Mouse (Mus musculus): ENCODE results near the gene Susd1. TPM values are rescaled to one million over a fixed set of nuclear protein-coding genes. Genes with fewer than 3 reads are reported as not detected.

Gene Susd1
- polyA plus RNA-seq, 1 experiment from 2014 or later, result 11.4 TPM

DNA sequence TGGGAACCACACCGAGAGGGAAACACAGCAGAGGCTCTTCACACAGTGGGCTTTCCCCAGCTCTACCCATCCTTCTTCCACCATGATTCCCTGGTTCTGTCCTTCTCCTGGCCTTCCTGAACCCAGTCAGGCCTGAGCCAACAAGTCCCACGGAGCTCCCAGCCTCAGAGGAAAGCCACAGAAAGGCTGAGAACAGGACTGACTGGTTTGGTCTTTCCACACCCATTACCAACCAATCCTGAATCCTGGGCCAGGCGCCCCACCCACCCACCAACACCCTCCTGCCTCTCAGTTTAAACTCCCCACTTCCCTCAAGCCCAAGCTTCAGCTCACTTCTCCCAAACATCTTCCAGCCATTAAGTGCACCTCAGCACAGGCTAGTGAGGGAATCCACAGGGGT is 4.4 kb downstream of the Susd1 start:
- DNase-seq (ENCODE audit: low spot score), result no peak

DNA sequence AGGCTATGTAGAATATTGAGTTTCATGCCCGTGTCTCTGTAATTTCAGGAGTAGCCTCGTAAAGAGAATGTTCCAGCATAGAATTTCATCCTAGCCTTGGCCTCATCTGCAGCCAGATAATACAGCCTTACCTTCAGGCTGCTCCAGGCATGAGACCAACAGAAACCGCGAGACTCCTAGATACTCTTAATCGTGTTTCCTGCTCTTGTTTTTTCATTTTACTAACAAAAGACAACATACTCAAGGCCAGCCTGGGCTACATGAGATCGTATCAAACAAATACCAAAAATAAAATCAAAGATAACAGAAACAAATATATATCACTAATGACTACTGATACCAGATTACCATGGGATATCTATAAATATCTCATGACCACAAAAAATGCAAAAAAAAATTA is 9.3 kb downstream of the Susd1 start:
- no peak for DNase-seq (ENCODE audit: low spot score)

DNA sequence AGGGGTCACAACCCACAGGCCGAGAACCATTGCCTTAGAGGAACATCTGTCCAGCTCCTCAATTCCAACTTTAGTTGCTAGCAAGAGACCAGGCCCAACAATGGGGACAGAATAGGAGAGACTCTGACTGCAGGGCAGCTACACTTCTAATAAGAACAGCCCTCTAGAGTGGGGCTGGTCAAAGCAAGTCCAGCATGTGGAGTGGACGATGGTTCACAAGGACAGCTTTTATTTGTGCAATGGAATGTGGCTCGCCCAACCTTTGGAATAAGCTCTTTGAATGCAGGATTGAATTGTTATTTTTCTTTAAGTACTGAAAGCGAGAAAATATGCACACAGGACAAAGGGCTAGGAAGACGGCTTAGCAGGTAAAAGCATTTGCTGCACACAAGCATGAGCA is 12.0 kb downstream of the Susd1 start:
- no peak for DNase-seq (ENCODE audit: low spot score)

DNA sequence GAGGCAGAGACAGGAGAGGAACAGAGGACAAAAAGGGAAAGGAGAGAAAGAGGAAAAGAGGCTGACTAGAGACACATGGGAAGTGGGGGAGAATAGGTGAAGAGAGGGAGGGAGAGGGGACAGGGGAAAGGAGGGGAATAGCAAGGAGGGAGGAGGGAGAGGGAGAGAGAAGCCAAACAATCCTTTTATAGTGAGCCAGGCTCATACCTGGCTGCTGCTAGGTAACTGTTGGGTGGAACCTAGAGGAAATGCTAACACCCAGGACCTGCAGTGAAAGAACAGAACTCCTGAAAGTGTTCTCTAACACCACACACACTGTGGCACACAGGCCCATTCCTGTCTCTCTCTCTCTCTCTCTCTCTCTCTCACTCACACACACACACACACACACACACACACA is 15.6 kb downstream of the Susd1 start:
- DNase-seq (ENCODE audit: low spot score), result no peak

DNA sequence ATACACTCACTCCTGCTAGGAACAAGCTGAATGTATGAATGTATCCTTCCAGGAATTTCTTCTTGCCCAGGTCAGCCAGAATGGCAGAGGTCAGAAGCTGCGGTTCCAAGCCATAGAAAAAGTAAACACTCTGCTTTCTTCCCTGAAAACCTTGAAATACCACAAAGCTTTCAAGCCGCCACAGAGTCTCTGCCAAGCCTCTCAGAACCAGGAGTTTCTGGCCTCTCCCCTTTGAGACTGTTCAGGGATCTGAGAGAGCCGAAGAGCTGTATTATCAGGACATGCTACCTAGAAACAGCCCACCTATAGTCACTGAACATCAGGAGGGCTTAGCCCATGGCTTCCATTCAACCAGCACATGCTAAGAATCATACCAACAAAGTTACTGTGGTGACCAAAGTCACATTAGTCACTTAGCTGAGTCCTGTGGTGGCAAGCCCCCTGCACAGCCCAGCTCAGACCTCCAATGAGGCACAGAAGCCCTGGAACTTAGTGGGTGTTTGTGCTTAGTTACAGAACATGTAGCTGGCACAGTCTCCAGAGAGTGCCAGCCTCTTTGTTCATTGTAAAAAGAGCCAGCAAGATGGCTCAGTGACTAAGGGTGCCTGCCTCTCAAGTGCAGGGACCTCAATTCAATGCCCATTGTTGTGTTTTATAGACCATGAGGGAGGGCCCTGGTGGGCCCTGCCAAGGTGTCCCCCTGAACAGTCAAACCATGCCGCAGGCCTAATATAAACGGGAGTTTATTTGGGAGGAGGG is 16.2 kb downstream of the Susd1 start:
- DNase-seq (ENCODE audit: low spot score), result no peak

DNA sequence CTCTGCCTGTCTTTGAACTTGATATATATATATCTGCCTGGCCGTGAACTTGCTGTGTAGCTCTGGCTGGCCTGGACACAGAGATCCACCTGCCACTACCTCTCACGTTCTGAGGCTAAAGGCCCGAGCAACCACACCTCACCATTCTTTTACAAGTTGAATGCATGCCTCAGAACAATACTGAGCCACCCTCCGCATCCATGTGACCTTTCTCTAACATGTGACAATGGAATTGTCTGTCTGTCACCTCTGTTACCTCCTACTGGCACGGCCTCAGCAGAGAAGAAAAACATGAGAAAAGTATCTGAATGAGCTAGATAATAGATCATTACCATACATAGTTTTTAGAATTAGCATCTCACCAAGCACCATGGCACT is 17.1 kb downstream of the Susd1 start:
- no peak for DNase-seq (ENCODE audit: low spot score)

DNA sequence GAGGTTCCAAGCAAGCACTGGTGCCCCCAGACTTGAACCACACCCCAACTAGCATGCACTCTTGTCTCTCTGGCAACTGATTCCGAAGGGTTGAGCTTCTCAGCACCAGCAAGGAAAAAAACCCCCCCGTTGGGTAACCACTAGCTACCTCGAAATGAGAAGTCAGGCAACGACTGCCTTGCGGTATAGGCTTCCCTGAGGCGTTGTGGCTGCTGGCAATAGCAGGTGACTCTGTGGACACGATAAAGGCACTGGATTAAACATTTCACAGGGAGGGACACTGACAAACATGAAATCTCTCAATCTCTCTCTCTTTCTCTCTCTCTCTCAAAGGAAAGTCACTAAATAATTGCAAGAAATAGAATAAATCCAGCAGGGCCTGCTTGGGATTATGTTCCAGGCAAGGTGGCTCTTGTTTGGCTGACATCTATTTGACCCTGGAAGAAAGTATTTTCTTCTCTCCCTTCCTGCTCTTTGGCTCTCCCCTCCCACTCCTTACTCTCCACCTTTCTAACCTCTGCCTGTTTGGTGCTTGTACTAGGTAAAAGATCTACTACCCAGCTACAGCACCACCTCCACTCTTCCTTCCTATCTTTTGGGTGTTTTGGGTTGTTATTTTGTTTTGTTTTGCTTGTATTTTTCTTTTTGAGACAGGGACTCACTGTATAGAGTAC is 17.6 kb downstream of the Susd1 start:
- peak; percentile 19 for DNase-seq (ENCODE audit: low spot score)

DNA sequence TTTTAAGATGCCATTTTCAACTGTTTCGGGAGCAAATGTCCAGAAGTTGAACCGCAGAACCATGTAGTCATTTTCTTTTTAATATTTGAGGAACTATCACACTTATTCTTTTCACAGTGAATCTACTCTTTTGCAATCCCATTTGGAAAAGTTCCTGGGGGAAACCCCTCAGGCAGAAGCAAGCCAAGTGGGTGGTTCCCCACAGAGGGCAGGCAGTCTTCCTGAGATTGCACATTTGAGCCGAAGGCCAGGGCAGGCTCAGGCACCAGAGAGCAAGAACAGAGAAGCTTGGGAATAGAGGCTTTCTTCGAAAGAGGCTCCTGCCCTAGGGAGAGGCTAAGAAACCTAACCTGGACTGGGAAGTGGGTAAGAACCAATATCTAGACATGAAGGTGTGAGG is 19.2 kb downstream of the Susd1 start:
- no peak for DNase-seq (ENCODE audit: low spot score)

DNA sequence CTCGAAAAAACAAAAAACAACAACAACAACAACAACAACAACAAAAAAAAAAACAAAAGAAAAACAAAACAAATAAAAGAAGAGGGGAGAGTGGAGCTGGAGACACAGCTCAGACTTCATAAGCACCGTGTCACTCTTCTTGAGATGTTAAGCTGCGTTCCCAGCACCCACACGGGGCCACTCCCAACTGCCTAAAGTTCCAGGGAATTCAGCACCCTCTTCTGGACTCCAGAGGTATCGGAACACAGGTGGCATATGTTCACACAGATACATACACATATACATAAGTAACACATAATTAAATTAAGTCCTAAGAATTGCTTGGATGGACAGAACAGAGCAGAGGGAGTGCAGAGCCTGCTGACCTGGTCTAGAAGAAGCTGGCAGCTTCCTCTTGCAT is 25.0 kb downstream of the Susd1 start:
- DNase-seq (ENCODE audit: low spot score), result no peak

DNA sequence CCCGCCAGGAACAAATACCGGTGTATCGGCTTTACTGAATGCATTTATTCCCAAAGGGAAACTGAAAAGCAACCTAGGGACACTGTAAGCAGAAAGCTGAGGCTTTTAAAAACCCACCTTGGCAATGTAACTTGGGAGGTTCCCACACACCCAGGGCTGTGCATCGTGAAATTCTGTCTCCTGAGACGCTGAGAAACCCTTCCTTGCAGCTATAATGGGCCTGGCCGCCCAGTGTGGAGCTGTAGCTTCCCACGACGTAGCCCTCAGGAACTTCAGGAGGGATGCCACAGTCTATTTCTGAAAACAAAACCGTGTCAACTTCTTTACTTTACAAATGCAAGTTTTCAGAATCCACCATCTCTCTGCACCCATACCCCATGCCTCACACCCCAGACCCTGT is 27.3 kb downstream of the Susd1 start:
- no peak for DNase-seq (ENCODE audit: low spot score)

DNA sequence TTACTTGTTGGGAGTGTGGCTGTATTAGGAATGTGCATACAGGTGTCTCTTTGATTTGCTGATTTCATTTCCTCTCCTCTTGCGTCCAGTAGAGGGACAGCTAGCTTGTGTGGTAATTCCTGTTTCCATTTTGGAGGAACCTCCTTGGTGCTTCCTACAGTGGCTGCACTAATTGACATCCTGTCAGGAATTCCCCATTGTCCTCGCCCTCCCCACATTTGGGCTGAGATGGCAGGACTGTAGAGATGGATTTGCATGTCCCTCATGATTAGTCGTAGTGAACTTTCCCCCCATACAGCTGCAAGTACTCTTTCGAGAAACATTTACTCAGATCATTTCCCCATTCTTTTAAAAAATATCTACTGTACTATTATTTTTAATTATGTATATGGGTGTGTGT is 30.7 kb downstream of the Susd1 start:
- DNase-seq (ENCODE audit: low spot score), result no peak

DNA sequence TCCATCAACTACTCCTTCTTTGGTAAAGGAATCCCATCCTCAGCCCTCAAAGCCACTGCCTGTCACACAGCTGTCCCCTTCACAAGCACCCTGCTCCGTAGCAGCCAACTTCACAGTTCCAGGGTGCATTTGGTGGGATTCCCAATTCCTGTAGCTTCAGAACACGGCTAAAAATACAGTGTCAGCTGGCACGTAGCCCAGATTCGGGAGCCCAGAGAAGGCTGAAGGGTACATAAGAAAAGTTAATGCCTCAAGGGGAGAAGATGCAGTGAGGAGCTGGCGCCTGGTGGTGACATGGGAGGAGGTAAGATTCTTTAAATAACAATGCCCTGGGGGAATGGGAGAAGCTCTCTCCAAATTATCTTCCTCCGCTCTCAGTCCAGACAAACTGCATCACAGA is 34.1 kb downstream of the Susd1 start:
- no peak for DNase-seq (ENCODE audit: low spot score)

DNA sequence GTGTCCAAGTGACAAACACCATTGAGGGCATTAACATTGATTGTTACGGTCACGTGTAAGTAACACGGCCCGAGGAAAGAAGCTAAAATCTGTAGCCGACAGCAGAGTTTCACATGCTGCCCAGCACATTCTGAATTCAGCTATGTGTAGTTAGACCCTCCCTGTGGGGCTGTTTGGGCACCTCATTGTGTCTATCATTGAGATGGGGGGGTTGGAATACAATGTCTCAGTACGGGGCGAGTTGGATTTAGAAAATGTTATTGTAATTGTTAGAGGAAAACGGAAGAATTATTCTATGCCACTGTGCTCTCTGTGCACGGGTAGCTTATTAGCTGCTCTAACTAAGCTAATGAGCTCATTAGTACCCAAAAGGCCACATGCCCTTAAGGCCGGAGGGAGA is 37.5 kb downstream of the Susd1 start:
- no peak for DNase-seq (ENCODE audit: low spot score)

DNA sequence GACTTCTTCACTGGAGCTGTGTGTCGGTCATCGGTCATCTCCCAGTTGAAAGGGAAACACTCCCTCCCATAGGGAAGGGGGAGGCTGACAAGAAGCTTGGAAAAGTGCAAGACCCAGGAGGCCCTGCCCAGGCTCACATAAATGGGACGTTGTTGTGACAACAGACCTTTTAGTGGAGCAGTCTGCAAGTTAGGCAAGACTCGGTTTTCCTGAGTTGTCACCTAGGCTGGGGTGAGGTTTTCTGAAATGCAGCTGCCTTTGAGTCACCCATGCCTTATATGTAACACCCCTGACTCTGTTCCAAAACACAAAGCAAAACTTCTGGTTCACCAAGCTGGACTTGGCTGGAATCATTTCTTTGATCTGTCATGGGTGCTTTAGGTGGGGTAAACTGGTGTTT is 39.1 kb downstream of the Susd1 start:
- DNase-seq (ENCODE audit: low spot score), result no peak

DNA sequence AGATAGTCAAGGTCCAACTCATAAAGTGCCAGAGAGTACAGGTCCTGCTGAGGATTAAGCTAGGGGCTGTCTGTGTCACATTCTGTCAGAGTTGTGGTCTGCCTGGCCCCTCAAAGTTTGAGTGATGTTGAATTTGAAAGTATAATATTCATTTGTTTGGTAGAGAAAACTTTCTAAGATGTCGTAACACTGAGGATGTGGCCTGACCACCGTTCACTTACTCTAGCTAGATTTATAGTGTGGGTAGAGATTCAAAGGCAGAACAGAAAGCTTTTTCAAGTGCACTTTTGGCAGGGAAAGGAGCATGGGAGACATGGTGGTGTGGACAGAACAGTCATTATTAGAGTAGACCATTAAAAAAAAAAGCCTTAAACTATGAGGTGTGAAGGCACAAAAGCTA is 42.9 kb downstream of the Susd1 start:
- DNase-seq (ENCODE audit: low spot score), result no peak

DNA sequence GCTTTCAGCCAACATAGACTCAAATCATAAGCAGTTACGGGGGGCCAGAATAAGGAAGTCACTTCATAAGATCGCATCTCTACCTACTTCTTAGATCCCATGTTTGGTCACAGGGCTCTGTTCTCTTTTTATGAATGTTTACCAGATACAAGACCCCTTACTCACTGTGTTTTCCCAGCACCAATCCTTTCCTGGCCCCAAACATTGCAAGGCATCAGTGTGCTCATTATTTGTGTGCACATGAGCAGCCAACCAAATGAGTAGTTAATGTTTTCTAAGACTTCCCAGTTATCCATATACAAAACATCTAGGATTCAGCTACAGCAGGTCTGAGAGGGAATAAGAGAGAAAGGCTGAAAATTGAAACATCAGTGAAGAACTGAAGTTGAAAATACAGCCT is 44.3 kb downstream of the Susd1 start:
- DNase-seq (ENCODE audit: low spot score), result no peak

DNA sequence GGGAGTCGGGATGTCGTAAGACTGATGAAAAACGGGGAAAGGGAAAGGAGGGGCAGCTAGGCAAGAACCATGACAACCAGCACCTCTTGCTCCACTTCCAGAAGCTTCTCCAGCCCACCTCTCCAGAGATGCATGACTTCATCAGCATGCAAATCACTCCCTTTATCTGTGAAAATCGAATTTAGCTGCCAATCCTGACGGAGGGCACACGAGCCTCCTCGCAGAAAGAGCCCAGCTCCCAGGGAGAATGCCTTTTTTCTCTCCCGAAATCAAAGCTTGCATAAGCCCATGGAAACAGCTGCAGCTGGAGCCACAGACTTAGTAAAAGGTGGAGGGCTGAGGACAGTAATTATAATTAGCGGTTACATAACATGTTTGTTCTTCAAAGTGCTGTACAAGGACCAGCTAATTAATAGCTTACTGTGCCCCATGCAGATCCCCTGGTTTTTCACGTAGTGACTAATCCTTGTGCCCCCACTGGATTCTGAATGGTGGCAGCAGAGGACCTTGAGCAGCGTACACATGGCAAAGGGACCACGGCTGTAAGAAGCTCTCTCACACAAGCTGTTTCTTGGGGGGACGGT is 49.9 kb downstream of the Susd1 start:
- DNase-seq (ENCODE audit: low spot score), result no peak

DNA sequence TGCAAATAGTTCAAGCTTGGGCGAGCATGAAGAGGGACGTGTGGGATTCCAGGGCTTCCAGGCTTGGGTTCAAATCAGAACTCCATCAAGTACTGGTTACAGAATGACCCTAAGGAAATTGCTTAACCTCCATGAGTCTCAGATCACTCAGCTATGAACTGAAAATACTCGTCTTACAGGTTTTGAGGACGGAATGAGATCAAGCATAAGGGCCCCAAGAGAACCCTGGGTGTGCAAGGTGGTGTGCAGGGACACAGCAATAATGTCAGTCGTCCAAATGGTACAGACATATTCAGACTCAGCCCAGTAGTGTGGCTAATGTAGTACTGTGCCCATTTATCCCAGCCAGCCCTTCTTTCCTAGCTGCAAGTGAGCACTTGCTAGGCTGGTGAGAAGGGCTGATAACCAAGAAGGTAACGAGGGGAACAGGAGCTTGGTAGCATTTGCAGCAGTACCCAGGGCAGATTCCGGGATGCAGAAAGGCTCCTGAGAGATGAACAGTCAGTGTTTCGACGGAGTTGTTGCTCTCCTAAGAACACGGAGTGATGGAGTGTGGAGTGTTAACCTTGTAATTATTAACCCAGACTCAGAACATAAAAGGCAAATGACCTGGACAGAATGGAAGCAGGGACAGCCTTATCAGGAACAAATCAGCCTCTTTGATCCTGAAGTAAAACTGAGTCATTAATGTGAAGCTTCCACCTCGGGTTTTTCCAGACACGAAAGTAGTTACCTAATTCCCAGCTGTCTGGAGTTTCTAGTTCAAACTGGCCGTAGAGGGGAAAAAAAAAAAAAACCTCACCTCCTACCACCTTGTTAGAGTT is 50.8 kb downstream of the Susd1 start:
- DNase-seq (ENCODE audit: low spot score), result no peak

DNA sequence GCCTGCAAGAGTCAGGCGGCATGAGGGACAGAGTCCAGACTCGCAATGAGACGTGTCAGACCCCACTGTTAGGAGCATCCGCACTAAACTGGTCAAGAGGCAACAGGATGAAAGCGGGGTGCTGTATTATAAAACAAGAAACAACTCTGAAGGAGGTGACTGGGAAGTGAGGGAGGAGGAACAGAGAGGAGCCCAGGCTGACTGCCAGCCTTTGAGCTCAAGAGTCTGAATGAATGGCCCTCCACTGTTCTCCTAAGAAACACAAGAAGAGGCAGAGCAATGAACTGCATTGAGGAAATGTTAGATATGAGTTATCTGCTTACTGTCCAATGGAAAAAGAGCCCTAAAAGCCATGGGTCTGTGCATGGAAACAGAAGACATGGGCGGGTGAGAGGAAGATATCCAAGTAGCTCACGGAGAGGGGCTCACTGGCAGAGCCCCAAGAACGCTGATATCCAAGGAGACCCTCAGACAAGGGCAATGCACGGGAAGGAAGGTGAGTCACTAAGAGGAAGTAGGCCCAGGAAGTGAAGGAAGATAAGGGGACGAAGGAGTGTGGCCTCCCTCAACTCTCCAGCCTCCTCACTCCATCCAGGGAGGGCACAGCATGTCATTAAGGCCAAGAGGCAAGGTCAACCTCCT is 53.1 kb downstream of the Susd1 start:
- no peak for DNase-seq (ENCODE audit: low spot score)

DNA sequence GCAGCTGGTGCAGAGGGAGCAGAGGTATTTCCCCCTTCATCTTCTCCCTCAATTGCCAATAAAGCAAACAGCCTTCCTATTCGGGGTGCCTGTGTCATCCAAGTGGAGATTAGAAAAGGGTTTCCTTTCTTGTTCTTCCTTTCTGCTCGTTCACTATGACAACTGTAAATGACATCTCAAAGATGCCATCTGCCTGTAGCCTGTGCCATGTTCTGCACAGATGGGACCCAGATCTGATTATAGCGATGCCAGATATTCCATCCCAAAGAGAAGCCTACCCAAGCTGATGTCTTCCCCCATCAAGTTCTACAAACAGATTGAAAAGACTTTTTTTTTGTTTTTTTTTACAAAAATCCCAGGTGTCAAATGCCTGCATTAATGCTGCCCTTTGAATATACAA is 54.6 kb downstream of the Susd1 start:
- no peak for DNase-seq (ENCODE audit: low spot score)

DNA sequence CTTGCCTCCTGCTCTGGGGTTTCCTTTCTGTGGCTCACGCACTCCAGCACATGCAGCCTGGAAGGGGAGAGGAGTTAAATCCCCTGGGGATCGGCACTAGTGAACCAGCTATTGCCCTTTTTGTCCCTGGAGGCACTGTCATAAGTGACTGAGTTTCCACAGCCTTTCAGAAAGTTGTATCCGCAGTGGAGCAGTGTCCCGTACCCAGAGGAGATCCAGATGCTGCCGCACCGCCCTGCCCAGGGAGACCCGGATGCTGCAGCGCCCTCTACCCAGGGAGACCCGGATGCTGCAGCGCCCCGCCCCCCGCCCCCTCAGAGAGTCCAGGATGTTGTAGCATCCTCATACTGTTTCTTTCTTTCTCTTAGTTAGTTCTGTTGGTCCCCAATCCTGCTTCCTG is 56.3 kb downstream of the Susd1 start:
- DNase-seq (ENCODE audit: low spot score), result no peak
